Comparison of ENCODE assay signal across 9 mouse cellular contexts in genomic region chr12:52038352-52038751, GRCm38 (mm10). TPM values are rescaled to one million over a fixed set of nuclear protein-coding genes. Genes with fewer than 3 reads are reported as not detected.
DNase-seq lines count a peak whose midpoint lies in the region; ATAC-seq and TF ChIP-seq lines count a peak whose summit lies in the region.
"Had no signal": no experiment of that assay in that cellular context is flagged by ENCODE, and none has a peak within 500 bp of the region (broad histone marks: within the 10 kb centered on the region; RNA-seq: fewer than 3 reads in every experiment).

No protein-coding gene starts in this region.

- peak; percentile 68 for TF ChIP-seq CTCF in Patski (IDR thresholded peaks at IDR 0.05)
- no peak for TF ChIP-seq CTCF in thymus, adult 2 months (IDR thresholded peaks at IDR 0.05; ENCODE audit: borderline replicate concordance, control insufficient read depth, extremely low read depth, insufficient read depth, low read length, poor library complexity)

- no peaks in the 10 kb centered on the region for H3K4me1 ChIP-seq in hindbrain, embryonic 11.5 days (replicated peaks; ENCODE audit: control insufficient read depth, insufficient read depth, low read length)
- H3K4me1 ChIP-seq in hindbrain, embryonic 13.5 days (replicated peaks): no peaks in the 10 kb centered on the region
- H3K4me1 ChIP-seq in thymus, adult 2 months (replicated peaks; ENCODE audit: control insufficient read depth, insufficient read depth, low read length): no peaks in the 10 kb centered on the region

- TF ChIP-seq POLR2A in thymus, adult 2 months (IDR thresholded peaks at IDR 0.05; ENCODE audit: control insufficient read depth, extremely low read depth, insufficient read depth, low read length, poor library complexity): no peak

- WGBS in hindbrain, embryonic 11.5 days: 69% methylated on average over 3 of the region's 3 CpGs
- WGBS in hindbrain, embryonic 13.5 days: 79% methylated on average over 3 of the region's 3 CpGs
- WGBS in large intestine, adult 2 months: 41% methylated on average over 3 of the region's 3 CpGs
- 64% methylated on average over 3 of the region's 3 CpGs for WGBS in thymus, adult 2 months

- POLR2A ChIA-PET in Patski (lab: Charles Lee): no interaction called here

- no peaks in the 10 kb centered on the region for H3K27me3 ChIP-seq in hindbrain, embryonic 11.5 days (ENCODE audit: control insufficient read depth, insufficient read depth, low read length)
- H3K27me3 ChIP-seq in hindbrain, embryonic 13.5 days: no peaks in the 10 kb centered on the region
- no peaks in the 10 kb centered on the region for H3K27me3 ChIP-seq in Patski
- no peaks in the 10 kb centered on the region for H3K27me3 ChIP-seq in thymus, adult 2 months (ENCODE audit: control insufficient read depth, insufficient read depth, low read length)

- no peaks in the 10 kb centered on the region for H3K36me3 ChIP-seq in hindbrain, embryonic 11.5 days (ENCODE audit: control insufficient read depth, insufficient read depth, low read length)
- H3K36me3 ChIP-seq in hindbrain, embryonic 13.5 days: no peaks in the 10 kb centered on the region
- no peaks in the 10 kb centered on the region for H3K36me3 ChIP-seq in thymus, adult 2 months (ENCODE audit: control insufficient read depth, insufficient read depth, low read length)

- no peaks in the 10 kb centered on the region for H3K9me3 ChIP-seq in hindbrain, embryonic 11.5 days (ENCODE audit: control insufficient read depth, low read length)
- H3K9me3 ChIP-seq in hindbrain, embryonic 13.5 days: no peaks in the 10 kb centered on the region

- ATAC-seq in hindbrain, embryonic 11.5 days (ENCODE audit: low FRiP score): no peak
- ATAC-seq in hindbrain, embryonic 13.5 days (ENCODE audit: low FRiP score): no peak
- ATAC-seq in Patski: no peak

- H3K9ac ChIP-seq in hindbrain, embryonic 11.5 days (ENCODE audit: low read depth, low read length): no peak overlapping the region
- H3K9ac ChIP-seq in hindbrain, embryonic 13.5 days: no peak overlapping the region

- no peak overlapping the region for H3K4me2 ChIP-seq in hindbrain, embryonic 11.5 days (replicated peaks; ENCODE audit: low read depth, low read length)
- no peak overlapping the region for H3K4me2 ChIP-seq in hindbrain, embryonic 13.5 days

- H3K4me3 ChIP-seq in hindbrain, embryonic 11.5 days (ENCODE audit: low read depth, low read length): no peak overlapping the region
- no peak overlapping the region for H3K4me3 ChIP-seq in hindbrain, embryonic 13.5 days
- H3K4me3 ChIP-seq in thymus, adult 2 months (ENCODE audit: control insufficient read depth, insufficient read depth, low read length): no peak overlapping the region

- in situ Hi-C loops in Patski (cut with MboI; ENCODE audit: low pct_unique_long_range_greater_than_20kb): no loop called here

- H3K27ac ChIP-seq in hindbrain, embryonic 11.5 days (ENCODE audit: low read depth, low read length): no peak overlapping the region
- H3K27ac ChIP-seq in hindbrain, embryonic 13.5 days: no peak overlapping the region
- H3K27ac ChIP-seq in thymus, adult 2 months (ENCODE audit: control insufficient read depth, insufficient read depth, low read length): no peak overlapping the region

- peak; percentile 22 for DNase-seq in hindbrain, embryonic 11.5 days (ENCODE audit: low spot score)
- DNase-seq in 416B (ENCODE audit: low read depth) (peak; percentile 56), Patski (ENCODE audit: low read depth, low spot score) (no peak)
- DNase-seq in large intestine, adult 2 months (ENCODE audit: low read depth, low spot score): peak; percentile 4
- DNase-seq in thymus, adult 2 months: no peak
- no peak for DNase-seq in gastrocnemius, postnatal 25 days
- no peak for DNase-seq in urinary bladder, adult 2 months (ENCODE audit: low spot score)
- DNase-seq: layer of hippocampus, postnatal 36 days had no signal

- CTCF ChIA-PET in Patski (lab: Charles Lee): interaction anchor here (1.2 kb wide), 1 partner anchor 22 kb away, joined by 3 read pairs; no protein-coding TSS in a partner anchor

RNA-seq across cellular contexts. Expression of gene Gpr33, which starts 10.5 kb away (rescaled TPM):
- not detected in 2 replicates for polyA plus RNA-seq in hindbrain, embryonic 11.5 days (2014; fragmentation: Nextera tagmentation; extraction: Ambion mirVana)
- polyA plus RNA-seq in hindbrain, embryonic 13.5 days (2015; fragmentation: Nextera tagmentation; extraction: Ambion mirVana): not detected in 2 replicates
- polyA plus RNA-seq in Patski (2021): not detected
- 0.05 and 0.18 TPM in 2 replicates for polyA plus RNA-seq in large intestine, adult 2 months (2012; rRNA removed)
- 0.66 and 1.2 TPM in 2 replicates for polyA plus RNA-seq in thymus, adult 2 months (2012; rRNA removed)
- not detected for total RNA-seq in gastrocnemius, postnatal 25 days (2021)
- polyA plus RNA-seq in urinary bladder, adult 2 months (2012; rRNA removed): 0.10 and 0.30 TPM in 2 replicates
- total RNA-seq: layer of hippocampus, postnatal 36 days had no signal

RNA-seq across cellular contexts. Expression of gene Dtd2, which starts 32.1 kb away (rescaled TPM):
- 20.8 and 25.1 TPM in 2 replicates for polyA plus RNA-seq in hindbrain, embryonic 11.5 days (2014; fragmentation: Nextera tagmentation; extraction: Ambion mirVana)
- polyA plus RNA-seq in hindbrain, embryonic 13.5 days (2015; fragmentation: Nextera tagmentation; extraction: Ambion mirVana): 16.5 and 18.5 TPM in 2 replicates
- 15.5 TPM for polyA plus RNA-seq in Patski (2021)
- polyA plus RNA-seq in large intestine, adult 2 months (2012; rRNA removed): 5.0 and 6.1 TPM in 2 replicates
- polyA plus RNA-seq in thymus, adult 2 months (2012; rRNA removed): 3.6 and 5.6 TPM in 2 replicates
- 1 to 10 TPM; 3.9 to 4.0 TPM for total RNA-seq in gastrocnemius, postnatal 25 days (2021)
- polyA plus RNA-seq in urinary bladder, adult 2 months (2012; rRNA removed): 12.5 and 16.8 TPM in 2 replicates

RNA-seq across cellular contexts. Expression of gene Nubpl, which starts 59.2 kb away (rescaled TPM):
- 11.4 TPM in 2 replicates for polyA plus RNA-seq in hindbrain, embryonic 11.5 days (2014; fragmentation: Nextera tagmentation; extraction: Ambion mirVana)
- polyA plus RNA-seq in hindbrain, embryonic 13.5 days (2015; fragmentation: Nextera tagmentation; extraction: Ambion mirVana): 8.3 and 8.5 TPM in 2 replicates
- polyA plus RNA-seq in Patski (2021): 6.3 TPM
- 0.71 and 0.72 TPM in 2 replicates for polyA plus RNA-seq in large intestine, adult 2 months (2012; rRNA removed)
- 0.84 and 0.89 TPM in 2 replicates for polyA plus RNA-seq in thymus, adult 2 months (2012; rRNA removed)
- total RNA-seq in gastrocnemius, postnatal 25 days (2021): 1 to 10 TPM; 4.2 to 5.0 TPM
- polyA plus RNA-seq in urinary bladder, adult 2 months (2012; rRNA removed): 4.2 TPM in 2 replicates

Comparison
In these comparisons a context has a peak if more than half of its experiments do, and no peak if none do; other contexts are left out.
1. DNase-seq: peak in hindbrain, embryonic 11.5 days (single experiment), 416B (single experiment) and large intestine, adult 2 months (single experiment); none in Patski (single experiment), thymus, adult 2 months (single experiment), gastrocnemius, postnatal 25 days (single experiment) and urinary bladder, adult 2 months (single experiment).